Mouse (Mus musculus) spleen, adult 12 weeks (tissue): Measurements from ENCODE around the gene Ddx24.
"Not testable (repeated sequence)": the region's sequence is repeated elsewhere in the genome, so short reads cannot be mapped to it uniquely, and the experiment has no call there.

Experiments used
- DNase-seq: peaks from one replicate; pipeline ENCODE4 v3.0.0; 2022; ENCODE audit warnings: low spot score

Ddx24 gene

GRCm38 (mm10) chr12:103425729-103426470 is at the start of gene Ddx24:
Gene Ddx24 (minus strand): TSS chr12:103425830.
- peak; percentile 97 for DNase-seq

- DNase-seq = no peak
These were observed 48.9 kb upstream of the Ddx24 start for GRCm38 (mm10) chr12:103474481-103474880.

- no peak for DNase-seq
These were observed 31.5 kb upstream of the Ddx24 start, which contains the start of gene Ifi27l2b for GRCm38 (mm10) chr12:103457140-103457539. Gene Ifi27l2b (minus strand): TSS chr12:103457223.

- DNase-seq = not testable (repeated sequence)
These were observed 31.1 kb upstream of the Ddx24 start for GRCm38 (mm10) chr12:103456727-103457126.

DNA sequence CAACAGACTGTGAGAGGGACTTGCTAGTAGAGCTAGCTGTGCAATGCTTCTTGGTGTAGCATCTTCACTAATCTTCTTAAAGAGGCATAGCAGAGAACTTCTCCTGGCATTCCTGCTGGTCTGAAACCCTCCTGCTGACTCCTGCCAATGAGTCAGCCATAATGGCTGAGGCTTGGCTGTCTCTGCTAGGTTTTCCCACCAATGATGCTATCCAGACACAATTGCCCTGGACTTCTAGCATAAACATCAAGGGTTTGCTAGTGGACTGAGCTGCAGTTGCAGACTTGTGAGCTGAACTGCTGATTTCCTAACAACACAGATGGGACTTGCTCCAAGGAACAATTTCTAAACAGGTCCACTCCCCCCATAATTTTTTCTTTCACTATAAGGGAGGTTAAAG is 27.7 kb upstream of the Ddx24 start:
- DNase-seq = no peak

DNA sequence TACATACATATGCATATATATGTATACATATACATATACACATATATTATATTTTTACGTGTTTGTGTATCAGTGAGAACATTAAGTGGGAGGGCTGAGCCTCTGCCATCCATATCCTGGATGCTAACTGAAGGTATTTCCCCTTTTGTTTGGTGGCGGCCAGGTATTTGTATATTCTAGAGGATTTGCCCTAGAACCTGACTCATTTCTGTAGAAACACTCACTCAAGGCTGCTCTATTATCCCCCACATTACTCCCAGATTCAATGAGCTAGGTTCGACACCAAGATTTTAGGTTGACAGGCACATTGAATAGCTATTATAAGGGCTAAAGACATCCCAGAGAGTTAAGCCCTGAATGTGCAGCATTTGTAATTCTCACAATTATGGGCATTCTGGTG is 19.4 kb upstream of the Ddx24 start:
- DNase-seq = no peak

DNA sequence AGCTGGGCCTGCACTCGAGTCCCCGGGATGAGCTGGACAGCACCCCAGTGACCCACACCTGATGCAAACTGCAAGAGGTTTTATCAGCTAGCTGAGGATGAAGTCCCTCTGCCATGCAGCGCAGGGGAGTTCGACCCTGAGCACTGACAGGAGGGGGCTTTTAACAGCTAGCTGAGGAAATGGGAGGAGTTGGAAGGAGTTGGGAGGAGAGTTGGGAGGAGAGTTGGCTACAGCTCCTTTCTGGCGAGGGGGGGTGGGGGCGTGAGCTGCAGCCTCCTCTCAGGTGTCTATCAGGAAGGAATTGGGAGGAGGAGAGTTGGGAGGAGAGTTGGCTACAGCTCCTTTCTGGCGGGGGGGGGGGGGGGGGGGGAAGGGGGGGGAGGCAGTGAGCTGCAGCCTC is 18.6 kb upstream of the Ddx24 start:
- not testable (repeated sequence) for DNase-seq

- DNase-seq = no peak
These were observed 17.9 kb upstream of the Ddx24 start, which contains the start of gene Ifi27l2a for GRCm38 (mm10) chr12:103443524-103443923. Gene Ifi27l2a (minus strand): TSS chr12:103443680.

GRCm38 (mm10) chr12:103437601-103438000 is 12.0 kb upstream of the Ddx24 start:
- DNase-seq = no peak

DNA sequence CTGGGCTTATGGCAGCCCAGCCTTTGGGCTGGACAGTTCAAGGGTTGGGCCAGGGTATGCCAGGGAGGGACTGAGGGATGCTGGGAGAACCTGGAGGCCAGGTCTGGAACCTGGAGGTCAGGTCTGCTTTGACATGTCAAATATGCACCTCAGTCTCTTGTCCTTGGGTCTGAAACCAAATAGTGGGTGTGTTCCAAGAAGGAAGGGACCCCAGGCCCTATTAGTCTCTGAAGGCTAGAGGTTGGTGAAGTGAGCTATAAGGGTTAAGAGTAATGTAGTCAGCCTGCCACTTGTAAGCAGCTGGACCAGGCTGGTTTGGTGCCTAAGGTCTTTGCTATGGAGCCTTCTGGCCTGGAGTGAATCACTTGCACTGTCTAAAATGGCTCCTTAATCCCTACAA is 9.2 kb upstream of the Ddx24 start:
- DNase-seq = no peak

DNA sequence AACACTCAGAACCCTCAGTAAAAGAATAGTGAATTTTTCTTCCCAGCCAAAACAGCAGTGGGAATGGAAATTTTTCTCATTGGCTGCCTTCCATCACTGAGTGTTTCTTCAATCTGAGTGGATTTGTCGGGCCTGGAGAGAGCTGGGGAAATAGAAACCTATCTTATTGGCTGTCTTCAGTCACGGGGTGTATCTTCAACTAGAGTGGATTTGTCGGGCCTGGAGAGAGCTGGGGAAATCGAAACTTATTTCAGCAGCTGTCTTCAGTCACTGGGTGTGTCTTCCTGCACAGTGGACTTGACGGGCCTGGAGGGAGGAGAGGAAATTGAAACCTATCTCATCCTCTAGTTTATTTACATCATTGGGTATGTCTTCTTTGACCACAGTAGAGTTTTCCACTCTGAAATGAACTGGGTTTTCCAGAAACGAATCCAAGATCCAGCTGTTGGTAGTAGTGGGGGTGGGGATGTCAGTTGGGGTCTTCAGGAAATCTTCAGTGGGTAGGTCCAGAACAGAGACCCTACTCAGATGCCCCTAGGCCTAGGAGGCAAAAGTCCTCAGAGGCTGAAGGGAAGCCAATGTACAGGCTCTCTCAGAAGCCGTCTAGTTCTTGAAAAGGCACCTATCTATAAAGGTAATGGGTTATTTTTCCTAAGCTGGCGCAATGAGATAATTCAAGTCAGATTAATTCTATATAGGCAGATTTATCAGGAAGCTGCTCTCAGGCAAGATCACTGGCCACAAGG is 8.5 kb upstream of the Ddx24 start, which contains the start of gene Ifi27:
Gene Ifi27, plus strand, starts transcription at position 226 of the 746 bp plus-strand sequence.
- DNase-seq = peak; percentile 58

GRCm38 (mm10) chr12:103433430-103433829 is 7.8 kb upstream of the Ddx24 start:
- no peak for DNase-seq

GRCm38 (mm10) chr12:103426710-103427109 is 1.1 kb upstream of the Ddx24 start:
- DNase-seq = no peak

- no peak for DNase-seq
These were observed 458 bp downstream of the Ddx24 start for GRCm38 (mm10) chr12:103425016-103425728.

GRCm38 (mm10) chr12:103408144-103408543 is 17.5 kb downstream of the Ddx24 start:
- no peak for DNase-seq

DNA sequence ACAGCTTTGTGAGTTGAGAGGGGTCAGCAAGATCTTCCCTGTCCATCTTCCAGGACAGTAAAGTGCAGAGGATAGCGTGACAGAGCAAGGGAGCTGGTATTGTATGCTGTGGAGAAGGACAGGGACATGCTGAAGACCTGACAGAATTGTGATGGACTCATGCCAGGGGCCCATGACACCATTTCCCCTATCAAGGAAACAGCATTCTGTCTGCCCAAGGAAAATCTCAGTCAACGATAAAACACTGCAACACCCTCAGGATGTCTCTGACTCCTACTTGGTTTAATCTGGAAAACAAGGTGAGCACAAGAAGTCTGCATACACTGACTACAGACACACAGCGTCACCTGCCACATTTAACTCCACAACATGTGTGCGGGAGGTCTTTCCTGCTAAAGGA is 17.9 kb downstream of the Ddx24 start, which contains the start of gene 9330161L09Rik:
Gene 9330161L09Rik, minus strand, starts transcription at position 101 of the 400 bp plus-strand sequence.
- DNase-seq = no peak

- no peak for DNase-seq
These were observed 21.5 kb downstream of the Ddx24 start for GRCm38 (mm10) chr12:103404131-103404530.

DNA sequence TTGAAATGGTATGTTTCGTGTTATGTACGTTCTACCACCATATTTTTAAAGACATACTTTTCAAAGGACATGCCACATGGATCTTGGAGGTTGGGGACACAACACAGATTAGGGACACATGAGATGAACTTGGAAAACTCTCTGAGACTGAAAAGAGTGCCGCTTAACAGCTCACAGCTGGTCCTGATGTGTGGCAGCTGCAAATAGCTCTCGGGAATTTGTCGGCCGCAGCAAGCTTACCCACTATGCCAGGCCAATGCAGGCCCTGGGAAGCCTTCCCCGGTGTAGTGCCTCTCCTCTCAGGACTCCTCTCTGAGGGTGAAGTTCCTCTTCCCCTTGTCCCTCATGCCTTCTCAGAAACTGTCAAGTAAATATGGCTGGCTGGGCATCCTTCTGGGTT is 28.9 kb downstream of the Ddx24 start:
- DNase-seq = no peak

GRCm38 (mm10) chr12:103395486-103396275 is 29.9 kb downstream of the Ddx24 start:
- DNase-seq = no peak

GRCm38 (mm10) chr12:103393528-103393927 is 32.1 kb downstream of the Ddx24 start:
- DNase-seq = peak; percentile 47

DNA sequence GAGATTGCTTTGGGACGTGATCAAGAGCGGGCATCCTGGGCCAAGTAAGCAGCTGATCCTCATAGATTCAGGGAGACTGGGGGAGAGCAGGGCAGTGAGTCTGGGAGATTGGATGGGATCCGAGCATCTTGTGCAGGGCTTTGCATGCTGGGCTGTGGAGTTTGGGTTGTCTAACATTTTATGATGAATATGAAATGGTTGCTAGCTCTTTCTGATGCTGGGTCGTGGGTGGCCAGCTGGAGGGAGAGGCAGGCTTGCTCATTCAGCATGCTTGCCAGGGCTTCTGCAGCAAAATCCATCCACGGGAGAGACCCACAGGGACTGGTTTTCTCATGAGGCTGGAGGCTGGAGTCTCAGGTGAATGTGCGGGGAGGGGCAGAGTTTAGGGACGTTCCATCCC is 34.5 kb downstream of the Ddx24 start:
- DNase-seq = no peak

- DNase-seq = no peak
These were observed 35.6 kb downstream of the Ddx24 start for GRCm38 (mm10) chr12:103389982-103390381.
